Mouse (Mus musculus) gastrocnemius, postnatal 14 days (tissue): Measurements from ENCODE around the gene Arhgap6. TPM values are rescaled to one million over a fixed set of nuclear protein-coding genes. Genes with fewer than 3 reads are reported as not detected.
A peak's percentile ranks its signal among the peaks of the same experiment; 100 is the strongest.

ENCODE experiments used
- DNase-seq: peaks from one replicate; pipeline ENCODE4 v3.0.0; 2021; ENCODE audit warnings: mixed read lengths
- intact Hi-C: fragments of 180-260 bp; cut with DNase I; formaldehyde crosslinking; loops from one replicate; pipeline ENCODE4 v1.15.1; 2025; ENCODE audit warnings: low total_unique reads
- long read RNA-seq, 2 experiments: library from polyadenylated mRNA; stranded (forward); transcript quantifications; one replicate each; pipeline ENCODE4 v2.0.0; 2021
- total RNA-seq, 2 experiments: library from RNA; stranded (reverse); gene quantifications; 2 replicates each; pipeline ENCODE4 v1.2.3; 2021

Arhgap6 gene
- total RNA-seq = 1 to 10 TPM; 4.3 to 4.5 TPM
- long read RNA-seq, experiment 1, partial matches to known transcripts = 0 of 1 reads
- long read RNA-seq, experiment 1, other reads (novel, unspliced or antisense) = 1 of 1 reads
- long read RNA-seq, experiment 2, full-length matches to known transcripts = 1 of 6 reads
- long read RNA-seq, experiment 2, partial matches to known transcripts = 2 of 6 reads
- long read RNA-seq, experiment 2, other reads (novel, unspliced or antisense) = 3 of 6 reads

GRCm38 (mm10) chrX:168794974-168795858, at the start of gene Arhgap6:
Gene Arhgap6 (plus strand): TSS chrX:168795099.
- intact Hi-C loops = no loop called here
- DNase-seq = peak; percentile 49

DNA sequence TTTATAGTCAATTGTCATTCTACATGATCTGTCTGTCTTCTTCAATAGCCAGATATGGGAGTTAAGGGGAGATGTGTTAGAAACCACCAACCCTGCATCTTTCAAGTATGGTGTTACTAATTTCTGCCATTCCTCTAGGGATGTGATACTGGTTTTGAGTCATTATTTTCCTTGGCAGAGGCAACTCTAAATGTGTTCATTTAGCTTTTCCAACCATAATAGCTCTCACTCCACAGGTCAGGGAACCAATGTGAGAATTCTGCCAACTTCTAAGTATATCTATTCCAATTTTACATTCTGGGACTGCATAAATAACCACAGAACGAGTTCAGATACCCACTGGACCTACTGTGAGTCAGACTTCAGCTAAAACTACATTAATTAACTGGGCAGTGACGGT, 47.9 kb upstream of the Arhgap6 start:
- intact Hi-C loops = no loop called here

DNA sequence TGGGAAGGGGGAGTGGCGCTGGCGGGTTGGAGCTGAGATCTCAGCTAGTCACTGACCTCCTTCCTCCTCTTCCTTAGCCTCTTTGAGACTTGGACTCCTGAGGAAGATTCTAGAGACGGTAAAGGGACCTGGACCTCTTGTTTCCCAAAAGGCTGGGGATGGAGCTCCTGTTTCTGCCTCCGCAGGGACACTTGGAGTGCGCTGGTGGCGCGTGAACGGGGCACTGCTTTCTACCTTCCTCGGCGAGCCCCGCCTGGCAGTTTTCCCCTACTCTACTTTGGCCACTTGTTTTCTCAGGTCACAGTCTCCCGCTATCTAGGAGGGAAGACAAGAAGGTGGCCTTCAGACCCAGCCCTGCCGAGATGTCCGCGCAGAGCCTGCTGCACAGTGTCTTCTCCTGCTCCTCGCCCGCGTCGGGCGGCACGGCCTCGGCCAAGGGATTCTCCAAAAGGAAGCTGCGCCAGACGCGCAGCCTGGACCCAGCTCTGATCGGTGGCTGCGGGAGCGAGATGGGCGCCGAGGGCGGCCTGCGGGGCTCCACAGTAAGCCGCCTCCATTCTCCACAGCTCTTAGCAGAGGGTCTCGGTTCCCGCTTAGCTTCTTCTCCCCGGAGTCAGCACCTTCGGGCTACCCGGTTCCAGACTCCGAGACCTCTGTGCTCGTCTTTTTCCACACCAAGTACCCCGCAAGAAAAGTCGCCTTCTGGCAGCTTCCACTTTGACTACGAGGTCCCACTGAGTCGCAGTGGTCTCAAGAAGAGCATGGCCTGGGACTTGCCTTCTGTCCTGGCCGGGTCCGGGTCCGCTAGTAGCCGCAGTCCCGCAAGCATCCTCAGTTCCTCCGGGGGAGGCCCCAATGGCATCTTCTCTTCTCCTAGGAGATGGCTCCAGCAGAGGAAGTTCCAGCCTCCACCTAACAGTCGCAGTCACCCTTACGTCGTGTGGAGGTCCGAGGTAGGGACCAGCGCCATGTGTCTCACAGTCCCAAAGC, 1.3 kb downstream of the Arhgap6 start:
- DNase-seq = peak; percentile 11
- intact Hi-C loops = no loop called here

More for the DNA sequence above, 47.9 kb upstream of the Arhgap6 start:
- no peak for DNase-seq

- intact Hi-C loops = no loop called here
- no peak for DNase-seq
These were observed 9.8 kb downstream of the Arhgap6 start for GRCm38 (mm10) chrX:168804677-168805076.

DNA sequence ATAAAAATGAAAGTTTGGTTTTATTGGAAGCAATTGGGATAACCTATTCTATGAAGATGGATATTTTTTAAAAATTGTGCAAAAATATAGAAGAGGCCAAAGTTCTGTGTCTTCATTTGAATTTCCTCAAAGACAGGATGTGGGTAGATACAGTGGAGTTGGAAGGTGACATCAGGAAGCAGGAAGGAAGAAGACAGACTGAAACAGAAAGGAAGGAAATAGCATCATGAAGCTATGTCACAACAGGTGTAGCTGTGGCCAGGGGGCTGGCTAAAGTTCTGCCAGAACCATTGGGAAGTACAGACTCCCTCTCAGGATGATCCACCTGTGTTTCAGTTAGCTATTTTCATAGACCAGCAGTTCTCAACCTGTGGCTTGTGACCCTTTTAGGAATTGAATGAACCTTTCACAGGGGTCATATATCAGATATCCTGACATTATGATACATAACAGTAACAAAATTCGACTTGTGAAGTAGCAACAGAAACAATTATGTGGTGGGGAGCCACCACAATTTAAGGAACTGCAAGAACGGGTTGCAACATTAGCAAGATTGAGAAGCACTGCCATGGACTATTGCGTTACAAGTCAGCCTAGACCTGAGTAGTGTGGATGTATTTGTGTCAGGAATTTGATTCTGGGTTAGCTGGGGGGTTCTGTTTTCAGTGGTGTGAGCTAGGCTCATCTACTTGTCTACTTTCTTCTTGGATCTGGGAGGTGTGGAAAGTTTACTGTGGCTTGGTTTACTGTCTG, 15.8 kb downstream of the Arhgap6 start:
- intact Hi-C loops = no loop called here
- no peak for DNase-seq

- no peak for DNase-seq
- intact Hi-C loops = no loop called here
These were observed 24.0 kb downstream of the Arhgap6 start for GRCm38 (mm10) chrX:168818858-168819257.

- intact Hi-C loops = no loop called here
- no peak for DNase-seq
These were observed 29.3 kb downstream of the Arhgap6 start for GRCm38 (mm10) chrX:168824166-168824565.

- intact Hi-C loops = no loop called here
- DNase-seq = peak; percentile 45
These were observed 37.4 kb downstream of the Arhgap6 start for GRCm38 (mm10) chrX:168832343-168832742.

GRCm38 (mm10) chrX:168848062-168848461, 53.2 kb downstream of the Arhgap6 start:
- DNase-seq = no peak
- intact Hi-C loops = no loop called here

- intact Hi-C loops = no loop called here
- DNase-seq = no peak
These were observed 79.8 kb downstream of the Arhgap6 start for GRCm38 (mm10) chrX:168874688-168875087.

DNA sequence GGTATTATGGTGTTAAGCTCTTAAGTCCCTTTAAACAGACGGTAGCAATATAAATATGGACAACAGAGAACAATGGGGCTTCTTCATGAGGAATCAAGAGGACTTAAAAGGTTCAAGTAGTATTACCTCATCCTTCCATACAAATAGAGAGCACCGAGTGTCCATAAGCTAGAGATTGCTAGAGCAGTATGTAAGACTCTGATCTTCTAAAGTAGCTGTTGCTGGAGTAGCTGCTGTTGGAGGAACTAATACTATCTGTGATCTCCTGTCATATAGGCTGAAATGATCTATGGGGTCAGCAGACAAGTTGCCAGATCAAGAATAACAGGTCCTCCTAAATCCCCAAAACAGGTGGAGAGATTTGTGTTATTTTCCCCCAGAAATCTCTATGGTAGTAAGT, 108.7 kb downstream of the Arhgap6 start:
- no peak for DNase-seq
- intact Hi-C loops = no loop called here

- no peak for DNase-seq
- intact Hi-C loops = no loop called here
These were observed 109.2 kb downstream of the Arhgap6 start for GRCm38 (mm10) chrX:168904086-168904485.

GRCm38 (mm10) chrX:168907586-168907985, 112.7 kb downstream of the Arhgap6 start:
- intact Hi-C loops = no loop called here

DNA sequence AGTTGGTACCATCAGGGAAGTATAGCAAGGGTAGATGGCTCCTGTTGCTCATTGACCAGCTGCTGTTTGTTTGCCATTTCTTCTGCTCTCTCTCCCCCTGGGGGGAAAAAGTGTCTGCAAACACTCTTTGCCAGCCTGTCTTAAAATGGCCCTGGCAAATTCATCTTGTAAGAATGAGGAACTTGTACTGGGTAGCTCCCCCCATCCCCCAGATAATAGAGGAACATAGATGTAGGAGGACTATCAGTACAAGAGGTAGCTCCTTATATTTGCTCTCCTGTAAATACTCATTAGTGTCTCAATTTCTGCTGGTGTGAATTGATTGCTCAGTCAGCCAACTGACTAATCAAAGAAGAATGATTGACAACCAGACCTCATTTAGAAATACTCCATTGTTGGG, 118.6 kb downstream of the Arhgap6 start:
- DNase-seq = no peak
- intact Hi-C loops = no loop called here

More at GRCm38 (mm10) chrX:168907586-168907985, 112.7 kb downstream of the Arhgap6 start:
- DNase-seq = peak; percentile 4

GRCm38 (mm10) chrX:168920942-168921341, 126.0 kb downstream of the Arhgap6 start:
- intact Hi-C loops = no loop called here
- DNase-seq = no peak

- DNase-seq = no peak
- intact Hi-C loops = loop anchor here (10.0 kb wide), 3 partner anchors 152 to 372 kb away; no protein-coding TSS in a partner anchor
These were observed 137.5 kb downstream of the Arhgap6 start for GRCm38 (mm10) chrX:168932420-168932819.

GRCm38 (mm10) chrX:168935447-168935846, 140.5 kb downstream of the Arhgap6 start:
- intact Hi-C loops = loop anchor here (5.0 to 10.0 kb wide), 4 partner anchors 149 to 369 kb away; no protein-coding TSS in a partner anchor
- no peak for DNase-seq

DNA sequence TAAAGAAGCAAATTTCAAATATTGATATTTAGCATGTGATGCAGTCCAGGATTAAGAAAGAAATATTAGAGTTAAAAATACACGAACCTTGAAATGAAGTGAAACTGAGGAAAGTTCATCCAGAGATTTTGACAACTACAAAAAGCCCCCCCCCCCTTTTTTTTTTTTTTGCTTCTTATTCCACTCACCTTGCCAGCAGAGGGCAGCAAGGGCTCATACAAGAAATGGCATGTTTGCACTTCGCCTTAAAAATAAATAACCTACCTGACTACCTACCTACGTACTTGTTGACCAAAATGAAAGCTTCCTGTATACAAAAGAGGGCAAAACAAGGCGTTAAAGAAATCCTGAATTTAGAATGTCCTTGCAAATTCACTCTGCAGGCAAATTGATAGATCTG, 143.0 kb downstream of the Arhgap6 start:
- intact Hi-C loops = loop anchor here (5.0 to 10.0 kb wide), 4 partner anchors 147 to 367 kb away; no protein-coding TSS in a partner anchor
- DNase-seq = peak; percentile 9

GRCm38 (mm10) chrX:168941684-168942083, 146.8 kb downstream of the Arhgap6 start:
- intact Hi-C loops = no loop called here
- no peak for DNase-seq
